Mouse (Mus musculus) CD4-positive, CD25-positive, alpha-beta regulatory T cell, adult 4 months (primary cell): ENCODE results near the gene Gm20809. TPM values are rescaled to one million over a fixed set of nuclear protein-coding genes. Genes with fewer than 3 reads are reported as not detected.
"Not testable (repeated sequence)": the region's sequence is repeated elsewhere in the genome, so short reads cannot be mapped to it uniquely, and the experiment has no call there.

ENCODE experiments used
- ATAC-seq: one replicate; pipeline ENCODE4 v1.8.0; 2017
- polyA plus RNA-seq, 2 experiments: library from polyadenylated mRNA; unstranded; fragments of 100-300 nt; shearing (Covaris generic); gene quantifications; one replicate each; pipeline ENCODE4 v1.2.1; 2017

Gene Gm20809
- polyA plus RNA-seq: not detected

DNA sequence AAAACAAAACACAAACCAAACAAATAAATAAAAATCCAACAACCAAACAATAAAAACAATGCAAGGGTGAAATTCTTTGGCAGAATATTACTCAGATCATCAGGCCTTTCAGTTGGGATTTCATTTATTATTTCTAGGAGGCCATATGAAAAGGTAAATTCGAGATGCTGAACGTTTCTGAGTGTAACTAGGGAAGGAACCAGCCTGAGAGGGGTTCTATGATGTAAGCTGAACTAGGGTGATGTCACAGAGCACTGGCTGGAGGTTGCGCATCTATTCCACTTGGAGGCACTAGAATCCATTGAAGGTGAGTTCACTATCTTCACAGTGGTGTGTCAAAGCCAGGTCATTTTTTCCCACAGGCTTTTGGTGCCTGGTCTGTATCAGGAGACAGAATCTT lies at the start of gene Gm20809:
Gene Gm20809, plus strand, starts transcription at position 301 of the 400 bp plus-strand sequence.
- not testable (repeated sequence) for ATAC-seq
